Mouse (Mus musculus) lung, postnatal 0 days (tissue): Measurements from ENCODE around the gene H2afx.
A peak's percentile ranks its signal among the peaks of the same experiment; 100 is the strongest.

ENCODE experiments used
- CTCF ChIP-seq: IDR thresholded peaks from 2 replicates; pipeline ENCODE4 v1.5.1; 2016; ENCODE audit warnings: antibody characterized with exemption, mild to moderate bottlenecking
- EP300 ChIP-seq: IDR thresholded peaks from 2 replicates; pipeline ENCODE4 v1.6.1; 2016; ENCODE audit warnings: antibody characterized with exemption, mild to moderate bottlenecking, control low read depth

- peak; percentile 44 for TF ChIP-seq CTCF
- TF ChIP-seq EP300, result no peak
These were observed 26.9 kb downstream of the H2afx start, which contains the start of gene Vps11 for GRCm38 (mm10) chr9:44361190-44361917.
